Mouse (Mus musculus): Measurements from ENCODE around the gene Gm11172.
"Not testable (repeated sequence)": the region's sequence is repeated elsewhere in the genome, so short reads cannot be mapped to it uniquely, and the experiment has no call there.

Gene Gm11172

DNA sequence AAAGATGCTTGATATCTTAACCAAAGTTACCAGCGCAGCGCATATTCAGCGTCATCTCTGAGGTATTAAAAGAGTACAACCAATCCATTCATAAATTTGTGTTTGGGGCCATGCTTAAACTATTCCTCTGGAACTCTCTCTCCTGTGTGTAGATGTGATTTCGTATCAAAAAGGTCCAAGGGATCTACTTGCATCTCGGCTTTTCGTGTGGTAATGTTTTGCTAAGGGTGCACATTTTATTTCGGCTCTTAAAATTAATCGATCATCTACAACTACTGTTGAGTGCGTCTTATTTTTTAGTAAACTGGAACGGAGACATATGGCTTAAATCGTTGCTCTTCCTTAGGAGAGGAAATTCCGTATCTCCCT is 21.8 kb downstream of the Gm11172 start:
- DNase-seq (ENCODE audit: low read depth): no peak

DNA sequence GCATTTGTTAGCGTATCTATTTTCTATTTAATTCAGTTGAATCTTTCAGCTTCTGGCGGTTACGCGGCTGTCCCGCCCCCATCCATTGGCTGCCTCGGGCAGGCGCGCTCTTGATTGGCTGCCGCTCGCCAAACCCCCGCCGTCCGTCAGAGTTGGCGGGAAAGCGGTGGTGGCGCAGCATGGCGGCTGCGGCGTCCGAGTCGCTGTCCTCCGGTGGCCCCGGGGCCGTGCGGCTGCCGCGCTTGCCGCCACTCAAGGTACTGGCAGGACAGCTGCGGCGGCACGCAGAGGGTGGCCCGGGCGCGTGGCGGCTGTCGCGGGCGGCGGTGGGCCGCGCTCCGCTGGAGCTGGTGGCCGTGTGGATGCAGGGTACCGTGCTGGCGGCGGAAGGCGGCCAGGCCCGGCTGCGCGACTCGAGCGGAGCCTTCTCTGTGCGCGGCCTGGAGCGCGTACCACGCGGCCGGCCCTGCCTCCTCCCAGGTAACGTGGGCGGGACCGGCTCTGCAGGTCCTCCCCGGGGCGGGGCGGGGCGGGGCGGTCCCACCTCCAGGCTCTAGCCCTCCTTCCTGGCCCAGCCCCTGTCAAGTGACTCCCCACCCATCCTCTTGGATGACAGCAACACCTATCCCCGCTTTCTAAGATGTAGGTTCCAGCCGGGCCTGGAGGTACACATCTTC is 22.3 kb downstream of the Gm11172 start, which contains the start of gene Rmi2:
Gene Rmi2, plus strand, starts transcription at position 149 of the 677 bp plus-strand sequence.
- DNase-seq (ENCODE audit: low read depth): peak; percentile 88

DNA sequence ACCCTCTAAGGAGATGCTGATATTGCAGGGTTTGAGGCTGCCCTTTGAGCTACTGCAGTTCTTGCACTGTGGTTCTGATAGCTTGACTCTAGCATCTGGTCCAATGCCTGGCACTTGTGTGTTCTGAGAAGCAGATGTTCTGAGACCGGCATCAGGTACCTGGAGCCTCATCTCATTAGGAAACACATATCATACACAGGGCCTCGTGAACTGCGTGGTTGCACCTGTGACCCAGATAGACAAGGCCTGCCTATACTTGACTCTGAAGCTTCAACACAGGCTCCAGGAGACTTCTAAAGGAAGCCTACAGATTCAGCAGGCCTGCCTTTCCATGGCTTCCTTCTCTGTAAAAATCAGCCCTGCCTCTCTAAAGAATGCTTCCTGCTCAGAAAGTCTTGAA is 23.7 kb downstream of the Gm11172 start:
- no peak for DNase-seq (ENCODE audit: low read depth)

DNA sequence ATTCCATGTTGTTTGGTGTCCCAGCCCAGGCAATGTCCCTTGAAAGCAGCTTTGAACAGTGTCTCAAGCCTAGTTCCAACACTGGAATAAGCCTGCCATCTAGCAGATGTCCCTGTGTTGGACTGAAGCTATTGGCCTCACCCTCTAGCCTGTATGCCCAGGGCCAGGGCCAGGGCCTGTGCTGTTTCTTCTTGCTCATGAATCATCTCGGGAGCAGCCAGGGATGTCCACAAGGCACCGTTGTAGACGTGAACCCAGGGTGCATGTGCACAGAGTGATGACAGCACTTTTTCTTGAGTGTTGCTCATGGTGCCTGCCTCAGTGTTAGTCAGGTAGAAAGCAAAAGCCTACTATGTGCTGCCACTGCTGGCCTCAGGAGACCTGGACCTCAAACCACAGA is 24.5 kb downstream of the Gm11172 start:
- no peak for DNase-seq (ENCODE audit: low read depth)

DNA sequence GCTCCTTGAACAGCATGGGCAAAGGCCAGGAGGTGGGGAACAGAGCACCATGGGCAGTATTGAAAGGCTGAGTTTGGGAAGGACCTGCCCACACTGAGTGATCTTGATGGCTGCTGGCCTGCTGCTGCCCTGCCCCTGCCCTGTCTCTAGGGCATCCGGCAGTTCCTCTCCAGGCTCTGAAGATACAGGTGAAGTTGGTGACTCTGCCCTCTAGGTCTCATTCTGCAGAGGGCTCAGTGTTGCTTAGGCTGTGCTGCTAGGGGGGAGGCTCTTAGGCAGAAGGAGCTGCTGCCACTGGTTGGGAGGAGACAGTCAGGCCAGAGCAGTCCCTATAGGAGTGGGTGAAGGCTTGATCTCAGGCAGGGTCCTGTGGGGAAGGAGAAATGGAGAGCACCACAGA is 25.2 kb downstream of the Gm11172 start:
- DNase-seq (ENCODE audit: low read depth): peak; percentile 43

DNA sequence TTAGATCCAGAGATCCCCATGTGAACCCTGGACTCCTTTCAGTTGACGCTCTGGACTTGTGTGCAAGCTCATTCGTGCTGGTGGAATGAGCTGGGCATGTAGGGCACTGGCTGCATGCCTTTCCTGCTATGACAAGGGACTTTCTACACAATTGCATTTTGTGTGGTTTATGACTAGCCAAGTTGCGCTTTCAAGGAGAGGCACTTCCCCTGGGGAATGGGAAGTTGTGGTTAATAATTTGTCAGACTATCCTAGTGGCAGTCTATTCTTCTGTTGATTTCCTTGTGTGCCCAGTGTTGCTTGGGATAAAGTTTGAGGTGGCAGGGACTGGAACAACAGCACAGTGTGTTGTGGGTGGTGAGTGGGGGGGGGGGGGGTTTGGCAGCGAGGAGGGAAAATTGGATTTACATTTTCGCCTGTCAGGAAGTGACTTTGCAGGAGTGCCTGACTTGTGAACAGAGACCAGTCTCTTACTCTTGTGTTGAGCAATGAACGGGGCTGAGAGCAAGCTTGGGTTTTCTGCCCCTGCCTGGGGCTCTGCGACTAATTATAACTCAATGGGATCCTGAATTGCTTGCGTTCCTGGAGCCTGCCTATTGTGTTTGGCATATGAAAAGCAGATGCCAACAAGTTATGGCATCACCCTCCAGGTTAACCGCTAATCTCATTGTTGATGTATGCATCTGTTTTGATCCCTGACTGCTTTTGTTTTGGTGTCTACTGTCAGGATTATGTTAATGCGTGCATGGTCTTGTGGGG is 26.0 kb downstream of the Gm11172 start:
- DNase-seq (ENCODE audit: low read depth): peak; percentile 21

DNA sequence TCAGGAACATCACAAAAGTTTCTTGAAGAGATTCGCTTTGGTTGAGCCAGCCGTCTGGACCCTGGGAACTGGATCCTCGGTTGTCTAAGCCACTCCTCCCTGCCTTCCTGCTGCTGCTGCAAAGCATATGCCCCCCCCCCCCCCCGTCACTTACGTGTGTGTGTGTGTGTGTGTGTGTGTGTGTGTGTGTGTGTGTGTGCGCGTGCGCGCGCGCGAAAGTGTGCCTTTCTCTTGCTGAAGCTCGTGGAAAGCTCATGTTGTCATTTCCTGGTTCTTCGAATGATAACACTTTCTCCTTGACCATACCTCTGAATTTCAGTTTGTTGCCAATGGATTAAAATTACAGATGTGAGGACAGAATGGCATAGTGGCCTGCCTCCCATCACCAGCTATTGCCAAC is 27.3 kb downstream of the Gm11172 start:
- peak; percentile 67 for DNase-seq (ENCODE audit: low read depth)

DNA sequence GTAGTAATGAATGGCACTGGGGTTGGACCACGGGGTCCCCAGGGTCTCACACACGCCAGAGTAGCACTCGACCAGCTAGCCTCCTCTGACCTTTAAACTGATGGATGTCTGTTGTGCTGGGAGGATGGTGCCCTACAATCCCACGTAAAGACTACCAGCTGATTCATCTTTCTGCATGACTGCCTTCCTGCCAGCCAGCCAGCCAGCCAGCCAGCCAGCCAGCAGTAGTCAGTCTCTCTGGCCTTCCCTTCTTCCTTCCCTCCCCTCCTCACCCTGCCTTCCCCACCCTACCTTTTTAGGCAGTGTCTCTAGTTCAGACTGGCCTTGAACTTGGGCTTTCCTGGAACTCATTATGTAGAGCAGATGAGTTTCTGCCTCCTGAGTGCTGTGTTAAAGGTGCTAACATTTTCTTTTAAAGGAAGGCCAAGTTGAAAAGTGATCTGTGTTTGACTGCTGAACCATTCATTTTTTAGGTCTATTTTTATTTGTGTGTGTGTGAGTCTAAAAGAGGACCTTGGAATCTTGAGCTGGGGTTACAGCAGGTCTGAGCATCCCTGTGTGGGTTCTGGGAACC is 29.7 kb downstream of the Gm11172 start:
- peak; percentile 25 for DNase-seq (ENCODE audit: low read depth)

DNA sequence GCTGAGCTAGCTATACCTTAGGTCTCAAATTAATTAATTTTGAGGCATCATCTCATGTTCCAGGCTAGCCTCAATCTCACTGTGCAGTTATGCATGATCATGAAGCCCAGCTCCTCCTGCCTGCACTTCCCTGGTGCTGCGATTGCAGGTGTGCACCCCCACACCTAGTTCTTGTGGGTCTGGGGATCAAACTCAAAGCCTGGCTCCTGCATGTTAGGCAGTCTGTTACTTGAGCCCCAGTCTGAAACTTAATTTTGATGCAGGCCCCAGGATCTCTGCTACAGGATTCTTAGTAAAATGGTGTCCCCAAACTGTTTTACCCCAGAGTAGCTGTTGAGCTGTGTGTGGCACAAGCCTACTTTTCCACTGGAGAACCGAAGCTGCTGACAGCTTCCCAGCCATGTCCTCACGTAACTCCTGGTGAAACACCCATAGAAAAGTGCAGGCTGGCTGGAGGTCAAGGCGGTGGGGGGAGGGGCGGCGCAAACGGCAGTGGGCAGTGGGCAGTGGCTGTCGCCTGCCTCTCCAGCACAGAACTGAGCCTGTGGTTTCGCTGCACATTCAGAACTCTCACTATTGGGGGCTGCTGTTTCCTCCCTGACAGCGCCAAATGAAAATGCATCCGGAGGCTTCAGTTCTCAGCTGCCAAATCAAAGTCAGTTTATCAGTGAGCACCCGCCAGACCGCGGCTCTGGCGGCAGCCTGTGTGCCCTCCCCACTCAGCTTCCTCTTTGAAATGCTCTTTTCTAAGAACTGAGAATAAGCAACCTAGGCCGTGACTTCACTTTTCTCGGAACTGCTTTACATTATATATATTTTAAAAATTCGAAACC is 31.0 kb downstream of the Gm11172 start:
- peak; percentile 84 for DNase-seq (ENCODE audit: low read depth)

DNA sequence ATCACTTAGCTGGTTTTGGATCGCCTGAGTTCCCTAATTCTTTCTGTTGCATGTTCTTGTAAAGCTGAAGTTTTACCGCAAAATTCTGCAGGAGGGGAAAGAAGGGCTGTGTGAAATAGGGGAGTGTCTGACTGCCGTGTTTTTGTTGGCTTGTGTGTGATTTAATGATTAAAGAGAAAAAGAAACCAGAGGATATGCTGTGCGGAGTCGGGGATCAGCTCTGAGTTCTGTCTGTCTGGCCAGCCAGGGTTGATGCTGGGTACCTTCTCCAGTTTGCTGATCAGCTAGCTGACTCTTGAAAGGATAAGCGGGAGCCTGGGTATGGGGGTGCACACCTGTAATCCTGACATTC is 31.6 kb downstream of the Gm11172 start:
- DNase-seq (ENCODE audit: low read depth): no peak

DNA sequence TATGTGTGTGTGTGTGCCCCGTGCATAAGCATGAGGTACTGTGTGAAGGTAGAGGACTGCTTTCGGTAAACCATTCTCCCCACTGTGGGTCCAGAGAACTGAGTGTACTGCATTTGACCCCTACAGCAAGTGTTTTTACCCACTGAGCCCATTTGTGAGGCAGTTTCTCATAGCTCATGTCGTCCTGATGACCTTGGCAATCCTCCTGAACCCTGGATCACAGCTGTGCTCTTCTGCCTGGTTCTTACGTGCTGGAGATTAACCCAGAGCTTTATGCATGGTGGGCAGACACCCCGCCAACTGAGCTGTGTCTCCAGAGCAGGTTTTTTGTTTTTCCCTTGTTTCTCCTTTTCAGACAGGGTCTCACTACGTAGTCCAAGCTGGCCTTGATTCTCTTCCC is 33.2 kb downstream of the Gm11172 start:
- DNase-seq (ENCODE audit: low read depth): no peak

DNA sequence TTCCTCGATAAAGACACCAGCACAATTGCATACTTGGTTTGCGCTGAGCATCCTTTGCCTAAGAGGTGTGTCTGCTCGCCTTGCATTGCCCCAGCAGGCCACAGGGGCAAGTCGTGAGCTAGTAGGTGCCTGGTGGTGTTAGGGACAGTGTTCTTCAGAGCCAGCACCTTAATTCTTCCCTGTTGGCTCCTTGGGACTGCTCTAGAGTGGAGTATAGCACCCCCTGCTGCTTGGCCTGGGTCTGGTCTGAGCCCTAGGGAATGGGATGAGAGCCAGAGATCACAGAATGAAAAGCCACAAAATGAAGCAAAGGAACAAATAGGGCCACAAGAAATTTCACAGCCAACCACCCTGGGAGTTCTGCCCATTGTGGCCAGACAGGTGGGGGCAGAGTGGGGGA is 33.8 kb downstream of the Gm11172 start:
- DNase-seq (ENCODE audit: low read depth): peak; percentile 79

DNA sequence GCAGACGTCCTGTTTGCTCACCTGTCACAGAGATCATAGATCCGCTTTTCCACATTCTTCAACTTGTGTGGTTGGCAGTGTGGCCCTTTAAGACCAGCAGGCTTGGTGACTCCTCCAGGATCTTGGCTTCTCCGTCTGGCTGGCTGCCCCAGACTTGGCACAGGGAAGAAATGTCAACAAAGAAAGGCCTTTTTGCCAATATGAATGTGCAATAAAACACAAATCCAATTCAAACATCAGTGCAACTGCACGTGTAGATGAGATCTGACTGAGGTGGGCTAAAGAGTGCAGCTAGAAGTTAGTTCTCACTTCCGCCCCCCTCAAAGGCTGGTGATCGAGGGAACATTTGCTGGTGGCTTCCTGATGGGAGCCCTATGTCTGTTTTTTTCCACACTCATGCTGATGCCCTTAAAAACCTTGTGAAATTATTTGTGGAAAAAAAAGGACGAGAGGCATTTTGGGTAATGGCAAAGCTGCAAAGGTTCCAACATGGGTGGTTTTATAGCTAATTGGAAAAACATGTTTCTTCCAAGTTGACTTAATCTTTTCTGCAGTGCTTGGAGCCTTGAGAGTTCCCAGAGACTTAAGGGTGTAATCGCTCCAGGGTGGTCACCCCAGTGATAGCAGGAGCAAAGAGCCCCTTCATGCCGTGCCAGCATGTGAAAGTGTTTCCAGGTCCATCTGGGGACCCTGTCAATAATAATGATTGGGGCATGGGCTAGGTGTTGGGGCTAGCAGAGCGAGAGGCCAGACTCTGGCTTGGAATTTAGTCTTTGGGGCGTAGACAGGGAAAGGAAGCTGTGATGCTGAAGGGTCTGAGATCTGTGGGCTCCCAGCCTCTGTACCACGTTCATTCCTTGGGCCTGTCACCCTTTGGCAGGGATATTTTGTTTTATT is 37.5 kb downstream of the Gm11172 start:
- no peak for DNase-seq (ENCODE audit: low read depth)

DNA sequence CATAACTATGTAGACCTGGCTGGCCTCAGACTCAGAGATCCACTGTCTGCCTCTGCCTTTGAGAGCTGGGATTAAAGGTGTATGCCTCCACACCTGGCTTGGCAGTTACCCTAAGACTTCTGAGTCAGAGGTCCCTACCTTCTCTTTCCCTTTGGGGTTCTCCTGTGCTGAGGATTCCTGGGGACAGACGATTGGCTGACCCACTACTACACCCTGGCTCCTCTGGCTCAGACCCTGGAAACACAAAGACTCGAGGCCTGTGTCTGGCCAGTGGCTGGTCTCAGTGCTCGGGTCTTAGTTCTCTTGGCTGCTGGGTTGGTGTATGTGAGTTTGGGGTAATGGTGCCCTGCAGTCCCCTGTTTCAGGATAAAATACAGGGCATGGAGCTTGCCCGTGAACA is 38.2 kb downstream of the Gm11172 start:
- no peak for DNase-seq (ENCODE audit: low read depth)

DNA sequence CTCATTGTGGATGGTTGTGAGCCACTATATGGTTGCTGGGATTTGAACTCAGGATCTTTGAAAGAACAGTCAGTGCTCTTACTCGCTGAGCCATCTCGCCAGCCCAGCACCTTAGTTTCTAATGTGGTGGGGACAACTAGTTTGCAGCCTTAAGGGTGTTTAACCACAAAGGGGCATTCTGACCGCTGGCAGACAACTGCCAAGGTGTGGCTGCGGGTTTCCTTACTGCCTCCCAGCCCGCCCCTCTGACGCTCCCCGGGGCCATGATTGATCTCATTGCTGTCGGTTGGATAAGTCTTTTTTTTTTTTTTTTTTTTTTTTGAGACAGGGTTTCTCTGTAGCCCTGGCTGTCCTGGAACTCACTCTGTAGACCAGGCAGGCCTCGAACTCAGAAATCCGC is 39.5 kb downstream of the Gm11172 start:
- not testable (repeated sequence) for DNase-seq (ENCODE audit: low read depth)

DNA sequence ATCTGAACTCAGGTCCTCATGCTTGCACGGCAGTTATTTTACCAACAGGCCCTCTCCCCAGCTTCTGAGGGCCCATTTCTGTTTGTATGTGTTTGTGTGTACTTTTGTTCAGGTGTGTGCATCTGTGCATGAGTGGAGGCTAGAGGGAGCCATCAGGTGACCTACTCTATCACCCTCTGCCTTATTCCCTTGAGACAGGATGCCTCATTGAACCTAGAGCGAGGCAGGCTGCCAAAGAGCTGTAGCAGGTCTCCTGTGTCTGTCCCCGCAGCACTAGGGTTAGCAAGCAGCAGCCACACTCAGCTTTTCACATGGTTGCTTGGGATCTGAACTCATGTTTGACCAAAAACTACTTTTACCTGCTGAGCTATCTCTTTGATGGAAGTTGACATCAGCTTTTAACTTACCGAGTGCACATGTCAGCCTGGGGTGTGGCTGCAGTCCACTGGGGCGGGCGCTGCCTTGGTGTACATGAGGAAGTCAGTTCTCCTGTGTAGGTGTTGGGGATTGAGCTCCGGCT is 47.1 kb downstream of the Gm11172 start:
- no peak for DNase-seq (ENCODE audit: low read depth)

DNA sequence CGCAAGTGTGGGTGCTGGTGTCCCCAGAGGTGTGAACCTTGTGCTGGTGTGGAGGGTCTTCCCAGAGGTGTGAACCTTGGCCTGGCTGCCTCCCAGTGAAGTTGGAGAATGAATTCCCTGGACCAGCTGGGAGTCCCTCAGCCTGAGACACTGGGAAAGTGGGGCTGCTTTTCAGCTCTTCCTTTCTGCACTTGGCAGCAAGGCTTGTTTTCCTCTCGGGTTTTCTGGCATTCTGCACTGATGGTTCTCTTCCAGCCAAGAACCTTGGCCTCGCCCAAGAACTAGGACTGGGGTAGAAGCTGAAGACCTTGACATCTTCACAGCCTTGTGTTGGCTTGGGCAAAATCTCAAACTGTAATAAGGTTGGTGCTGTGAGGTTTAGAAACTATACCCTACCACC is 48.7 kb downstream of the Gm11172 start:
- no peak for DNase-seq (ENCODE audit: low read depth)

Data from naive thymus-derived CD4-positive, alpha-beta T cell, adult 2 months (primary cell).